Mouse (Mus musculus): Measurements from ENCODE around the gene Aamp.
A peak's percentile ranks its signal among the peaks of the same experiment; 100 is the strongest.
"Not testable (repeated sequence)": the region's sequence is repeated elsewhere in the genome, so short reads cannot be mapped to it uniquely, and the experiment has no call there.

Gene Aamp

DNA sequence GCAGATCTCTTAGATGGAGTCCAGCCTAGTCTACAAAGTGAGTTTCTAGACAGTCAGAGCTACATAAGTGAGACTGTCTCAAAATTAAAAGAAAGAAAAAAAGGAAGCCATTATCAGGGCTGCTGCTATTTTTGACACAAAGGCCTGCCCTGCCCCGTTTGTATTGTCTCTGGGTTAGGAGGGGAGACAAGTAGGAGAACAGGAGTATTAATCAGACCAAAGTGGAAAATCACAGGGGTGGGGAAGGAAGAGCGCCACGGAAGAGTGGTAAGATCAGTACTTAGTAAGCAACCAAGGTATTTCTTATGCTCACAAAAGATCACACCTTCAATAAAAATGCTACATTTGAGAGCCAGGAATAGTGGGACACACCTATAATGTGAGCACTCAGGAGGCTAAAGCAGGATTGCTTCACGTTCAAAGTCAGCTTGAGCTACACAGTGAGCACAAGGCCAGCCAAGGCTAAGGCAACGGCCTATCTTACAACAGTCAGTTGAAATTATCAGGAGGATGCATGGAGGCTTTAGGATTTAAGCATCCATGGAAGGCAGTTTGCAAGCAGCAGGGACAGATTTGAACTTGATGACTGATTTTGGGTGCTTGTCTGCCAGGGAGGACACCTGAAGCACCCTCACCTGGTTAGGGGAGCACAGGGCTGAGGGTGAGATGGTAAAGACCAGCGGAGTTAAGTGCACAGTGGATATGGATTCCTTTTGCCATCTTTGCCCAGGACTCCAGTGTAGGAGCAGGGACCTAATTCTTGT is 16.0 kb upstream of the Aamp start:
- DNase-seq: no peak

DNA sequence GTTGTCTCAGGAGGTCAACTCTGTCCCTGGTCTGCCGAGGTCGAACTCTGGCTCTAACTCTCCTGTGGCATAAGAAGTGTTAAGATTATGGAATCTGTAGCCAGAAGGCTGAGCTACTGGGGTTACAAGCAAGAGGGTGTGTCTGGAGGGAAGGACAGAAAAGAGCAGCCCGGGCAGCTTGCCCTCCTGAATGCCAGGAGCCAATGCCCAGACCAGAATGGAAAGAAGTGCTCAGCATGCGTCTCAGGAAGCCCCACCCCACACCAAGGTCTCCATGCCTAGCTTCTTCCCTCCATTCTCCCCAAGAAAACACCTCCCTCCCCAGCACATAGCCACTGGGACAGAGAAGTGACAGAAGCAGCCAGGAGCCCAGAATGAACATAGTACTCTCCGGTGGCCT is 14.5 kb upstream of the Aamp start:
- no peak for DNase-seq

- no peak for DNase-seq
Measured at GRCm38 (mm10) chr1:74298157-74298750, 13.7 kb upstream of the Aamp start.

DNA sequence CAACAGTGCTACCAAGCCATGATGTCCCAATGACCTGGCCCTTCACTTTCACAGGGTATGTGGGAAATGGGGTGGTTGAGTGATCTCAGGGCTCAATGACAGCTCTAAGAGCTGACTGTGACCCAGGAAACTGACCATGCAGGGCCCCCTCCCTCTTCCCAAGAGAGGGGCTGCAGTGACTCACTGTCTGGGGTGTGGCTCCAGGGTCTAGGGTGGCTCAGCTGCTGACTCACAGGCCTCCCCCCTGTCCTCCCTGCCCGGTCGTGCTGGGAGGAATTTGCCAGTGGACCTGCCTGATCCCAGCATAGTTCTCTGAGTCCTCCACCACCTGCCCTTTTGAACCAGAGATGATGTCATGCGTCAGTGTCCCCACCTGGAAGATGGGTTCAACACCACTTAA is 12.7 kb upstream of the Aamp start:
- DNase-seq: peak; percentile 49

DNA sequence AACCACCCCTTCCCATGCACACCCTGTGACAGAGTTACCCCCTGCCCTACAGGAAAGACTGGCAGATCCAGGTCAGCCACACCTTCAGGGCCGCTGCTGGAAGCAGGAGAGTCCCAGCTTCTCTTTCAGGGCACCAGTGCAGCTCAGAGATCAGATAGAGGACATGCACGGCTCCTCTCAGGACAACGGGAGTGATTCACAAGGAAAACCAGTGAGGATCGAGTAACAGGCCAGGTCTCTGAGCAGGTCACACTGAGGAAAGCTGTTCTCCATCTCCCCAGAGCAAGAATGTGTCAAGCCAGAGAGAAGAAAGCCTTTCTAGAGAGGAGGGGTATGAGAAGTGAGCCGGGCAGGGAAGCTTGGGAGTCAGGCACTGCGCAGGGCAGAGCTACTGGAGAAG is 11.9 kb upstream of the Aamp start:
- DNase-seq: no peak

- peak; percentile 93 for DNase-seq
Measured at GRCm38 (mm10) chr1:74295456-74296171, 11.1 kb upstream of the Aamp start.

GRCm38 (mm10) chr1:74294733-74295455 is 10.4 kb upstream of the Aamp start:
- no peak for DNase-seq

- no peak for DNase-seq
Measured at GRCm38 (mm10) chr1:74294090-74294643, 9.6 kb upstream of the Aamp start.

DNA sequence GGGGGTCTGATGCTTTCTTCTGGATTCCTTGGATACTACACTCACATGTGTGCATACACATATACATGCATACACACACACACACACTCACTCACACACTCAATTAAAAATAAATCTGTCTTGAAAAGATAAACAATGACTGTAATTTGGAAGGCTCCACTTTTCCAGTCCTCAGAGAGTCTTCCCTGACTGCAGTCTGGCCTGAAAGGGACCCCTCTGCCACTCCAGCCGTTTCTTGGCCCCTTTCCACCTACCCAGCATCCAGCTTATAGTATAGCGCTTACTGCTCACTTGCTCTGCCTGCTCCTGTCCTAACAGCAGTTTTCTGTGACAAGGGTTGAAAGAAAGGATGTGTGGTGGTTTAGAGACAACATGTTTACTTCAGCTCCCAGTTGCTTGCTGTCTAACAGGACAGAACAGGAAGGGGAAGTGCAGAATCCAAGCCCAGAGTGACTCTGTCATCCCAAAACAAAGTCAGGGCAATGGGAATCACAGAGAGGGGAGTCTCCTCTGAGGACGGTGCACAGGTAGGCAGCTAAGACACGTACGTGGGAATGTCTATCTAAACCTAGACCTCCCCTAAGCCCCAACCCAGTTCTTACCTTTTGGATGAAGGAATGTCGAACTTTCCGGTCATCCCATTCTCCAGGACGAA is 8.9 kb upstream of the Aamp start:
- DNase-seq: no peak

DNA sequence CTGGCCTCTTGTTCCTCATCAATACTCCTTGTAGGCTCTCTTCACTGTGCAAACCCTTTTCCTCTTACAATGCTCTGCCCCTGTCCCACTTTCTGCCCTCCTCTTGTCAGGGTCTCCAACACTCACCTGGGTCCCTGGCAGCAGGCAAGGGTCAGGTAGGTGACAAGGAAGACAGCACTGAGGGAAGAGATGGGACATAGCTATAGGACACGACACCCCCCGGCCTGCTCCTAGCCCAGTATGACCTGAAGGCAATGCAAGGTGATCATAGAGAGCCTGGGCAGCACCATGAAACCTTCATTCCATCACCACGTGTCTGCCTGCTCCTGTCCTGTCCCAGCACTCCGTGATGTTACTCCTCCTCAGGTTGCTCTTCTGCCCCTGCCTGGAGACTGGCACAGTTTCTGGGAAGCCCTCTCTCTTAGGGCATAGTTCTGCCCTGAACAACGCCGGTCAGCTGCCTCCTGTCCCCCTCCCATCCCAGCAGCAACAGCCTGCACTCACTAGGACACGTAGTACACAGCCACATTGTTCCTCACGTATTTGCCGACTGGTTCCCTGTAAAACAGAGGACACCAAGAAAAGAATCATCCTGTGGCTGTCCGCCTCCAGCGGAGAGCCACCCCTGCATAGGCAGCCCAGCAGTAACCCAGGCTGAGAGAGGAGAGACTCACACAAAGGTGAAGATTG is 7.9 kb upstream of the Aamp start:
- DNase-seq: no peak

DNA sequence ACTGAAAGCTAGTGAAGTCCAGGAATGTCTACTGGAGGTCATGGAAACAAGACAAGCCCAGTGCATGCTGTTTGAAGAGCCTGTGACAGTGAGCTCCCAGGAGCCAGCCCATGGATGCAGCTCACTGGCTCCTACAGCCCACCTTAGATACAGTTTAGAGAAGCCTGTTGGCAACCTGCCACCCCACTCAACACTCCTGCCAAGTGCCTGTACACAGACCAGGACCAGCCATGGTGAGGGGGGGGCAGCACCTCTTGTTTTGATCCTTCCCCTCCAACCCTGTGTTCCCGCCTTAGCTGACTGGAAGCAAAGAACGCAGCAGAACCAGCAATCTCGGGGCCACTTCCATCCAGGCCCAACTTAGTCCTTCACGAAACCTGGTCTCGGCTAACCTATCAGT is 5.6 kb upstream of the Aamp start:
- DNase-seq: no peak

DNA sequence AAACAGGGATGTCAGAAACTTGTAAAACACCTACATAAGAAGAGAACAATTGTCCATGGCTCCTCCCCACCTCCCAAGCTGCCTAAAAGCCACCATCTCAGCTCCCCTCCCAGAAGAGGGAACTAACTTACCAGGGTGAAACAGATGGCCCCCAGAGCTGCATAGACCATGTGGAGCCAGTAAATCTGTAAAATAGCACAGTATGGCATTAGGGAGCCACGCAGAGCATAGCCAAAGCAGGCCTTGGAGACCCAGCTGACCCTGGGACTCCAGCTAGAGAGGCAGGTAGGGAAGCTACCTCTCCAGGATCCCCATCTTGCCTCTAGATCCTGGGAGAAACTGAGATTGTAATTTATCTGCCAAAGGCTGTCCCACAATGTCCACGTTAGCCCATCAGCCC is 5.2 kb upstream of the Aamp start:
- no peak for DNase-seq

- DNase-seq: no peak
Measured at GRCm38 (mm10) chr1:74289248-74289647, 4.7 kb upstream of the Aamp start.

GRCm38 (mm10) chr1:74288327-74288726 is 3.8 kb upstream of the Aamp start:
- DNase-seq: no peak

DNA sequence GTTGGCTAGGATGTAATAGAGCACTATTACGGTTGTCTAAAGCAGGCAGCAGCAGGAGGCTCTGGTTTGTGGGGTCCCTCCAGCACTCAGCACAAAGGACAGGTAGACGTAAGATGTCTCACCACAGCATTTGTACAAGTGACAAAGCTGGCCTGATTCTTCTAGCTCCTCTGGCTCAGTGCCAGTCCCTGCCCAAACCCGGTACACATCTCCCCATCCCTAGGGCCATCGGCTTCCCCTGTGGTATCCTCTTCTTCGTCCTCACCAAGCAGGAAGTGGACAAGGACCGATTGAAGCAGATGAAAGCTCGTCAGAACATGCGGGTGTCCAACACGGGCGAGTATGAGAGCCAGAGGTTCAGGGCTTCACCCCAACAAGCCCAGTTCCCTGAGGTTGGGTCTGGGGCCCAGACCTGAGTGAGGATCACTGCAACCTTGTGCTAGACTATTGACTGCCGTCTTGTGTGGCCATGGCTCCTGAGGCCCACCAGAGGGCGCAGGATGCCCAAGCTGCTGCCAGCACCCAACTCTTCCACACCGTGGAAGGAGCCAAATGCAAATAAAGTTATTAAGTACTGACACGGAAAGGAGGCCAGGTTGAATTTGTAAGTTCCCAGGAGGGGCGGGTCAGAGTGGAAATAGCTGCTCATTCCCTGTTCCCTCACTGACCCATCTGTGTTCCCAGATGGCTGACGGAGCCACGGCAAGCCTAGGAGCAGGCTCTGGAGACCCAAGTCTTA is 2.5 kb upstream of the Aamp start:
- not testable (repeated sequence) for DNase-seq

DNA sequence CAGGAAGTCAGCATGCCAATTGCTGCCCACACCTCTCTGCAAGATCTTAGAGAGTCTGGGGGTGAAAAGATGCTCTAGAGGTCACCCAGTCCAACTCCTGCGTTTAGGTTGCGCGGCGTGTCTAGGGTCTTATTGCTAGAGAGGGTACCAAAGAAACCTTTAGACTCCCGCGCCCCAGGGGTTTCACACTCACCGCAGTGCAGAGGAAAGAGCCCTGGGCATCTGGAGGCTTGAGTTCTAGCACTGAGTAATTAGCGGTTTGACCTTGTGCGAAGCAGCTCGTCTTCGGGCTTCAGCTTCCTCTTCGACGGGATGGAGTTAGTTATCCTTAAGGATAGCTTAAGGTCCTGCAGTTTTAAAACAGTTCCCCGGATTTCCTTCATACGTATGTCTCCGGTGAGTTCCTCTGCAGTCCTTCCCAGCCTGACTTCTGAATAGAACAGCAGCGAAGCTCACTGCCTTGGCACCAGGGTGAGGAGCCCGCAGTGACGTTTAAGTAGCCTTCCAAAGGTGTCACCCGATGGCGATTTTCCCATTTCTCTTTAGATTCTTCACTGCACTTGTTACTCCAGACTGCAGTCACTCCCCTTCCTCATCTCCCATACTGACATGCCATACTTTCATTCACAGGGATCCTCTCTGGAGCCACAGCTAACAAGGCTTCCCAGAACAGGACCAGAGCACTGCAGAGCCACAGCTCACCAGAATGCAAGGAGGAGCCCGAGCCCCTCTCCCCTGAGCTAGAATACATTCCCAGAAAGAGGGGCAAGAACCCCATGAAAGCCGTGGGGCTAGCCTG is 873 bp upstream of the Aamp start:
- no peak for DNase-seq

DNA sequence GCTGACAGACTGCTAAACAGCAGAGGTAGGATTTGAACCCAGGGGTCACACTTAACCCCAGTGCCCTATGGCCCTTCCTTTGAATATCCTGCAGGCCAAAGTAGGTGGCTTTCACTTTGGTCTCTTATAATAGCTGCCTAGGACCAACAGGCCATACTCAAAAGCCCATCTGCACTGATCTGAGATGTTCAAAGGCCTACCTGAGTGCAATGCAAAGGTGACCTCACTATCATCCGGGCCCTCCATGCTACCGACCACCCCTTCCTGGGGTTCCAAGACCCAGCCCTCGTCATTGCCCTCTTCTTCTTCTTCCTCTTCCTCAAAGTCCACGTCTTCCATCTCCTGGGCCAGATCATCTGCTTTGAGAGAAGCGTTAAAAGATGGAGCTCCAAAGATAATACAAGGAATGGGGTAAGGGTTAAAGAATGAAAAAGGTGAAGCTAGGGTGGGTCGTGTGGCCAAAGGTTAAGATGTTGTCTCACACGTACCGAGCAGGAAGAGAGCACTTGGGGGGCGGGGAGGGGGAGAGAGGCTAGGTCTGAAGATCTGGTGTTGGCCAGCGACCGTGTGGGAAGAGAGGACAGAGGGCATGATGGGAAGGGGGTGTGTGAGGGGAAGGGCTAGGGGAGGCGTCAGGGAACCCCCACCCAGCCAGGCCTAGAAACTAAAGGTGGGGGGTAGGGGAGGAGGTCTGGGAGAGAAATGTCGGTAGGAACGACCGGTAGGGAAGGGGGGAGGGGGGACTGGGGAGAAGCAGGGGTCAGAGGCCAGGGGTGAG is 663 bp downstream of the Aamp start:
- peak; percentile 80 for DNase-seq

DNA sequence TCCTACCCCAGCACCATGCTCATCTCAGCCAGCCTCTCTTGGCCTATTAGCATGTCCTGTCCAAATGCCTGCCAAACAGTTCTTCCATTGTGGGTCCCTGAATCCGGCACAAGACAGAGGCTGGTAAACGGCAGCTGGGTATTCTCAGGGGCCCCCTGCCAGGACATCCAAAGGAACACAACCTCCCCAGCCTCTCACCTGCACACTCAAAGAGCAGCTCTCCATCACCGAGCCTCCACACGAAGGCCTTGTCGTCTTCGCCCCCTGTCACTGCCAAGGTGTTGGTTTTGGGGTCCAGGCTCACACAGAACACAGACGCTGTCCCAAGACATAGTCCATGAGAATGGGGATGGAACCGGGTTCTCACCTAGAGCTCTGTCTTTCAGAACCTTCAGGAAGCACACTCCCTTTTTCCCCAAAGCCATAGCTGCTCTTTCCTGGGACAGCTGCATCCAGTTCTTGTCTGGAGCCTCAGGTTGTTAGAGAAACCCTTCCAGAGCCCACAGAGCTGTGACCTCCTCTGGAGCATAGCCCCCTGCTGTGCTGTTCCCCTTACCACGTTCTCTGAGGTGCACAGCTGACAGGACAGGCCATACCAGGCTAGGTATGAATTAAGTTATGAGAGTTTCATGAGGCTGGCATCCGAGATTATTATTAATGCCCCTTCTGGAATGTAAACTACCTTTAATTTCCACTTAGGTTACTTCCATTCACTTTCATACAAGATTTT is 1.5 kb downstream of the Aamp start:
- DNase-seq: no peak

DNA sequence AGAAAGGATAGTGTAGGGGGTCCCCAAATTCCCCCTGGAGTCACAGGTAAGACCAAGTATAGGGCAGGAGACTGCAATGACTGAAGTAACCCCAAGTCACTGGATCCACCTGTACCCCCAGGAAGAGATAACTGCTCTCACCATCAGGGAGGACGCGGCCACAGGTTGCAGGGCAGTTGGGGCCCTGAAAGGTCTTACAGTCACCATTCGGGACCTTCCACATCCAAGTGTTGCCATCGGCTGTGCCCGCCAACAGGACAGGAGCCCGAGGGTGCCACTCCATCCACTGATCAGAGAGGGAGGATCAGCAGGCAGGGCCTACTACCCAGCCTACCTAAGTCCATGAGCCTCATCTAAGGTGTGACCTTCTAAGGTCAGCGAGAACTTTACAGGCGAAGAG is 2.7 kb downstream of the Aamp start:
- no peak for DNase-seq

Data from kidney, postnatal 14 days (tissue).